Mouse (Mus musculus) skeletal muscle tissue, adult 2 months (tissue): ENCODE data around the gene Ptma.
A peak's percentile ranks its signal among the peaks of the same experiment; 100 is the strongest.
"Not testable (repeated sequence)": the region's sequence is repeated elsewhere in the genome, so short reads cannot be mapped to it uniquely, and the experiment has no call there.

Experiments
- DNase-seq: peaks from one replicate; pipeline ENCODE4 v3.0.0-alpha.2; 2012; ENCODE audit warnings: low read depth, low spot score

The Ptma gene

DNA sequence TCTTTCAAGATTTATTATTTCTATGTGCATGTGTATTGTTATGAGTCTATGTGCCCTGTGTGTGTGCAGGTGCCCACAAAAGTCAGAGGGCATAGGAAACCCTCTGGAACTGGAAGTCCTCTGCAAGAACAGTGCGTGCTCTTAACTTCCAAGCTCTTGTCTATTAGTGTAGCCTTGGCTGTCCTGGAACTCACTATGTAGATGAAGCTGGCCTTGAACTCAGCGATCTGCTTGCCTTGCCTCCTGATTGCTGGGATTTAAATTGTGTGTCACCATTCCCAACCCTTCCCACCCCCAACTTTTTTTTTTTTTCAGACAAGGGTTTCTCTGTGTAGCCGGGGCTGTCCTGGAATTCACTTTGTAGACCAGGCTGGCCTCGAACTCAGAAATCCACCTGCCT lies 30.2 kb upstream of the Ptma start:
- DNase-seq: no peak

DNA sequence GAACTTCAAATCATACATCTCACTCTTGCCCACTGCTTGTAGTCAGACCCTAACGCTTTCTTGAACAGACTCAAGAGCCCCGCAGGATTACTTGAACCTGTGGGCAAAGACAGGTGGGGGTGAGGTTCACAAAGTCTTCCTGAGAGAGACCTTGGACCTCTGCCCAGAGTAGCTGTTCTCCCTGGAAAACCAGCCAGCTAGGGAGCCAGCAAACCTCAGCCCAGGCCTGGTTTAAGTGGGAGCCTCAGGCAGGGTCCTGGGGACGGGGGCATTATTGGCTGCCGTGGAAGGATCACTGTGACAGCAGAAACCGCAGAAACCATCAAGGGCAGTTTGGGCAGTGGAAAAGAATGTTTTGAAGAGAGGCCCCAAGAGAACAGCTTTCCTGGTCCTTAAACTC lies 29.2 kb upstream of the Ptma start:
- DNase-seq: no peak

DNA sequence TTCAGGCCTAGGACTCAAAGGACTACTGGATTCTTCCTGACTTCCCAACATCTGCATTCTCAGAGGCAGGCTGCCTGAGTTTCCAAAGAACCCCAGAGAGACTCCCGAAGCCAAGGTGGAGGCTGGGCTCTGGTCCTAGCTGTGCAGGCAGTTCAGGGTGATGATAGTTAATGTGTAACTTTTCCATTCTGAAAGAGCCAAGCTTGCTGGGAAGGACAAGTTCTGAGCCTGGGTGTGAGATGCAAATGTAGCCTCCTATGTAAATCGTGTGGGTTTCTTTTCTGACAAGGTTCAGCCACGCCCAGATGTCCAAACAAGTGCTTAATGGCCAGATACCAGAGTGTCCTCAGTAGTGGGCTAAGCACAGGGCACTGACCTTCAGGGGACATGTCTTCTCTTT lies 28.5 kb upstream of the Ptma start:
- no peak for DNase-seq

DNA sequence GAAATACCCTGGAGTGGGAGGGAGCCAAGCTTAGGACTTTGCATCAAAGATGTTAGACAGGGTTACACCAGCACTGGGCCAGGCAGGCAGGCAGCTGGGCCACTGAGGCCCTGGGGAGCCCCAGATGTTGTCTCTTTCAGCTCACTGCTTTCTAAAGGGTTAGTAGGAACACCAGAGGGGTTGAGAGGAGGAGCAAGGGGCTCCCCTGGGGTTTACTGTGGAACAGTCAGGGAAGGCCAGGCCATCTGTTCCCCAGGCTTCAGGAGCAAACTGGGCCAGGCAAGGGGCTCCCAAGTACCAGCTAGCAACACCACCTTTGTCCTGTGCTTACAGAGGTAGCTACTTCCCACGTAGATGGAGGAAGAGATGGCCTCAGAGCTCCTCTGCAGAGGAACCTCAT lies 27.9 kb upstream of the Ptma start:
- no peak for DNase-seq

DNA sequence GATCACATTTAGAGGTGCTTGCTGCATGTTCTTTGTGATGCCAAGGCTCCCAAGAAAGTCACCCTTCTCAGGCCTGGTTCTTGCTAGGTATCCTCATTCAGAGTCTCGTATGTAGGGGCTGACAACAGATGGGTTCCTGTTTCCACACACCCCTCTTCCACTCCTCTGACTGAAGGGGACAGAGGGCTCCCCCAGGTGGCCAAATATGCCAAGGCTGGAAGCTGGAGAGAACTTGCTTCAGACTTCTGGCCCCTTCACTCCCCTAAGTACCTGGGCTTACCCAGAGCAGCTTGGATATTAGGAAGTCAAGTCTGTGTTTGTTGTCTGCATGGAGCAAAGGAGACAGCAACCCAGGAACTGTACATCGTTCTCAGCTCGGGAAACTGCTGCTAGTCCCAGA lies 26.6 kb upstream of the Ptma start:
- DNase-seq: no peak

DNA sequence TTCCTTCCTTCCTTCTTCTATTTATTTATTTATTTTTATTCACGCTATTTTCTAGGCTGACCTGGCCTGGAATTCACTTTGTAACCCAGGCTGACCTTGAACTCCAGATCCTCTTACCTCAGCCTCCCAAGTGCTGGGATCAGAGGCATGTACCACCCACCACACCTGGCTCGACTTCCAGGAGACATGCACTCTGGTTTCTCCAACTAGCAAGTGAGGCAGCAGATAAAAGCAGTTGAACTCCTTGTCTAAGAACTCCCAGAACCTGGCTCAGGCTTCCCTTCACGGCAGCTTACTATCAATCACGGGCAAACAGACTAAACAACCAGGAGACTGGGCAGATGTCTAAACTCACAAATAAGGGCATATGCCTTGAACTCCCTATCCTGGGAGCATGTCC lies 25.8 kb upstream of the Ptma start:
- DNase-seq: no peak

DNA sequence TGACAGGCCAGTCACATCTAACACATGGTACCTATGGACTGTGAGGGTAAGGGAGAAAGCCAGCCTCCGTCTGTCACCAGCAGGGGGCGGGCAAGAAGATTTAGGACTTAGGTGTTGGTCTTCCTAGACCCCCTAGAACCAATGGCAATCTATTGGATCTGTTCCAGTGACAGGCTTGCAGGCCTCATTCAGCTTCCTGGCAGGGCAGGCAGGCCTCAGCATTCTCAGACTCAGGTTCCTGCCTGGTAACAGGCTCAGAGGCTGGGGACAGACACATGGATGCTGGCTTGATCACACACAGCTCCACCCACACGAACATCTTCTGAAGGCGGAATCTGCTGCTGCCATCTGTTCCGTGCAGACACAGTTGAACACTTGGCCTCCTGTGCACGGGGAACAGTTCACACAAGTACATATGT lies 25.4 kb upstream of the Ptma start:
- DNase-seq: no peak

DNA sequence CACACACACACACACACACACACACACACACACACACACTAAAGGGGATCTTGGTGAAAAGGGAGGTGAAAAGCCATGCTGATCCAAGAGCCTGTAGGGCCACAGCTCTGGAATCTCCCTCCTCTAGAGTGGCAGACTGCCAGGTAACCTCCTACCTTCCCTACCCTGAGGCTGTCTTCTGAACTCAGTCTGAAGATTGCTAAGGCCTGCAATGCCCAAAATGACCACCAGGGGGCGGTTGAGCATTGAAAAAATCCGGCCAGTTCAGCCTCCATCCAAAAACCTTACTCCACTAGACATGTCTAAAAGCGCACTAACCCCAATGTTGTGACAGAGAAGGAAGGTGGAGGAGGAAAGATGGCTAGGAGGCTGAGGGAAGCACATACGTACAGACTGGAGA lies 25.0 kb upstream of the Ptma start:
- DNase-seq: peak; percentile 86

DNA sequence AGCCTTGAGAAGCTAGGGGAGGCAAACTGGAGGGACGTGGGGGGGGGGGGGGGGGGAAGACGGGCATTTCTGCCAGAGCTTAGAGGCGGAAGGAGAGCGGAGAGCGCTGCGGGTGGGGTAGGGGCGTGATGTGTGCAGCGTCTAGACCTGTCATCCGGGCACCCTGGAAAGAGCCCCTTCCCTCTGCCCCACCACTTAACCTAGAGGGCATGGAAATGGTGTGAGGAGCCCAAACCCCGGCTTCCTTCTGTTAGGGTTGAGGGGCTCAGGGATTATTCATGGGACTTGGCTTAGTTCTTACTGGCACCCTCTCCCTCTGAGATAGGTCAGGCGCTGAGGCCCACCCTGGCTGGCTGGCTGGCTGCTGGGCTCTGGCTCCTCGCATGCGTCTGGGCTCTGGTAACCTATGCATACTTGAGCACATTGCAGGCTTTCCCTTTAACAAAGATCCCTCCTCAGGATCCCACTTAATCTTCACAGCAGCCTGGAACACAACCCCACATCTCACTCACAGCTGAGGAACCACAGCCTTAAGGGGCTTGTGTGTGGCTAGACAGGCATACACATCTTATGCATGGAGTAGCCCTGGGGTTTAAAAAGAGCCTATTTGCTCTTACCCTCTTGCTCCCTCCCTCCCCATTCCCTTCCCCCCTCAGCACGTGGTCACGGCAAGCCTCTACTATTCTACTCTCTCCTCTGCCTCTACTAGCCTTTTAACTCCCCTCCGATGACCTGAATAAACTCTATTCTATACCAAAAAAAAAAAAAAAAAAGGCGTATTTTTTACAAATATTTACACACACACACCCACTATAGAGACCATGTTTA lies 24.1 kb upstream of the Ptma start:
- DNase-seq: no peak

DNA sequence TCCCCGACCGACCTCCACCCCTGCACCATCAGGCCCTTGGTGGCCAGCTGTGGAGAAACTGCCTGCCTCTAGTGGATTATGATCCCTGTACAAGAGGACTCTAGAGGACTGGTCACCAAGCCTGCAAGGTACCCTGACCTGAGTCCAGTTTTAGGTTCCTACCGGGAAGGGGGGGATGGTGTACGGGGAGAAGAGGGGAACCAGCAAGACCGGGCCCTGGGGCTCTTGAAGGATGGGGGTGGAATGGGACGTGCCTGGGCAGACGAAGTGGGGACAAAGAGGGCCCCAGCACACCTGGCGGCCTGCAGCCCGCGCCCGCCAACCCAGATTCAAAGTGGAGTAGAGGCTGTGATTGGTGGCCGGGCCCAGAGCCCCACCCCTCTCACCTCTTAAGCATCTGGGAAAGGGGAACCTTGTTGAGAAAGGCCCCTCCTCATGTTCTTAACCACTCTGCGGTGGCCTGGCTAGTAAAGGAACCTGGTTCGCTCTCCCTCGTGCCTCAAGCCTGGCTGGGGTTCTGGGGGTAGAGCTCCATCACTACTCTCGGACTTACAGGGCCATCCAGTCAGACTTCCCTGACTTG lies 23.3 kb upstream of the Ptma start:
- no peak for DNase-seq

DNA sequence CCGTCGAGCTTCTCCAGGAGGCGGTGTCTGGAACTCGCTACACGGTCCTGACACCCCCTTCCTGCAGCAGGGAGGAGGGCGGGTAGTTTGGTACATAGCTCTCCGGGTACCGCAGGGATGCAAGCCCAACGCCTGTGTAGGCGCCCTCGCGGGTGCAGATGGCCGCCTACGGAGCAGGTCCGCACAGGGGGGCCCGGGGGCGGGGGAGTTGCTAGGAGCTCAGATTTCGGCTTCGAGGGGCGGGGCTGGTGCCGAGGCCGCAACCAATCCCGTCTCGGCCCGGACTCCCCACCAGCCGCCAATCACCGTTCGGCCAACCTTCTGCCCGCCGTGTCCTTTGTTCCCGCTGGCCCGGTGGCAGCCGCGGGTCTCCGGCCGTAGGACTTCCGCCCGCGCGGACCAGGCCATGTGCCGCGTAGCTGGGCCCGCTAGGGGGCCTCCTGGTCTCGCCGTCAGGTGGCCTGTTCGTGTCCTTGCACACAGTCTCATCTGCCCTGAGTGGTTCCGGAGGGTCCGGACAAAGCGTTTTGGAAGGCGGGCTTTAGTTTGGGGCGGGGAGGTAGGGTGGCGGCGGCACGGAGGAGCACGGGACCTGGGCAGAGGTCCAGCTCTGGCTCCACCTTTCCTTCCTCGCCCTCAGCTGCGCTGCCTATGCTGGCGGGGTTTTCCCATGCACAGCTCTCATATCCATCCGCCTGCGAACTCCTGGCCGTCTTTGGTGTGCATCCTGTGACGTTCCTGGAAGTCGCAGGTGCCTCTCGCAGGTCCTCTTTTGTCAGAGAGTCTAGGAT lies 22.4 kb upstream of the Ptma start:
- peak; percentile 90 for DNase-seq

DNA sequence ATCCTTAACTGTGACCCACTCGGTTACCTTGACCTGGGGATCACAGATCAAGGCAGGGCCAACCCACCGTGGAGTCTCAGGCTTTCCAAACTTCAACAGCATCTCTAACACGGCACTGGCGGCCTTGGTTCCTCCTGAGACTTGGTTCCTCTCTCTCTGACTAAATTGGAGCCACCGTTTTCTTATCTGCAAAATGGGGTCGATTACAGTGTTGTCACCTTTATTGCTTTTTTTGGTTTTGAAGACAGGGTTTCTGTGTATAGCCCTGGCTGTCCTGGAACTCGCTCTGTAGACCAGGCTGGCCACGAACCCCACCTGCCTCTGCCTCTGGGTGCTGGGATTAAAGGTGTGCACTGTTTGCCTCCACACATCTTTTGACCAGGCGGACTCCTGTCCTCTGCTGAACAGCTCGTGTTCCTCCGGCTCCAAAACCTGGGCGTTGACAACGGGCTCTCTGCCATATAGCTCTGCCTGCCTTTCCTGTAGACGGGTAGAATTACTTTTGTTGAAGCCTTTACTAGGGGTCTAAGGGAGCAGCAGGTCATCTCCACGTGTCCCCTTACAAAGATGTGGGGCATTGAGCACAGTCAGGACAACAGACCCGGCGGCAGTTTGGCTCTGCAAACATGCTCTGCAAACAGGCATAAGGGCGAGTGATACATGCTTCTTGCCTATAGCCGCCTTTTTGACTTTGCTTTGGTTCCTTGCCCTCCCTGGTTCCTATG lies 21.7 kb upstream of the Ptma start:
- DNase-seq: no peak

DNA sequence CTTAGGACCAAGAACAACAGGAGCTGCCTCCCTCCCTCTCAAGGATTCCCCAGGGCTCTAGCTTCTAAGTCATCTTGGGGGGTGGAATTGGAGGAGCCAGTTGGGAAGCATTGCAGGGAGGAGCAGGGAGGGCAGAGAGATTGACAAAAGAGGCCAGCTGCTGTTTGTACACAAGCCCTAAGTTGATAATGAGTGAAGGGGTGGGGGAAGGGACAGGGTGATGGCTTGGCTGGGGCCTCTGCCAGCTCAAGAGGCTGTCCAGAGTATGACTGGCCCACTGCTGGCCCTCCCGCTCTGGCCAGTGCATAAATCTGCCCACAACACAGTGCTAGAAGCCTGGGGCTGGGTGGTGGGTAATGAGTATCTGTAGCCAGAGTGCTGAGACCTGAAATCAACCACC lies 21.1 kb upstream of the Ptma start:
- peak; percentile 62 for DNase-seq

DNA sequence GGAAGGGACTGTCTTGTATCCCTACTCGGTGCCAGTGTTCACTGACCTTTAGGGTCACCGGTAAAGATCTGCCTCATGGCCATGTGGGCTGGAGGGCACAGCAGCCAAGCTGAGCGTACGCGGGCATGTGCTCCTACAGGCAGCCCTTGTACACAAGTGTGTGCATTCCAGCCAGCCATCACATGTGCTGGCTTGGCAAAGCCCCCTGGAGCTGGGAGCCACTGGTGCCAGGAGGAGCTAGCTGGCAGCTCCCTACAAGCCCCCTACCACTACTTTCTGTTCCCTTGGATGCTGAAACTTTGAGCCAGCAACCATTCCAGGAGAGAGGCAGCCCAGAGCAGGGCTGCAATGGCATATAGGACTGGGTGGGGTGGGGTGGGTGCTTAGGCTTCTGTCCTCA lies 20.1 kb upstream of the Ptma start:
- DNase-seq: no peak

DNA sequence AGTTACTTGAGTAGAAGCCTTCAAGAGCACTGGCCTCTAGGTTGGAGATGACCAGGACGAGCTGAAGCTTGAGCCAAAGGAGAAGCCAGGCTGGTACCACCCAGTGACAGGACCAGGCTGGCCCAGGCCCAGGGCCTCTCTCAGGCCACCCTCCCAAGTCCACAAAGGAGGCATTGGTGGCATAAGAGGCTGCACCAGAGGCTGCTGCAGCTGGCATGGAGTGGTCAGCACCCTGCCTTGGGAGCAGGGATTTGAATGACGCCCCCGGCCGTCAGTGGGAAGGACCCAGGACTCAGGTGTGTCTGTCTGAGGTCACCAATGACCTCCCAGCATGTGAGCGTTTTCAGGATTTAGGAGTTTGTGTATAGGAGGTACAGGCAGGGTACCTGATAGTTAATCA lies 18.7 kb upstream of the Ptma start:
- no peak for DNase-seq

DNA sequence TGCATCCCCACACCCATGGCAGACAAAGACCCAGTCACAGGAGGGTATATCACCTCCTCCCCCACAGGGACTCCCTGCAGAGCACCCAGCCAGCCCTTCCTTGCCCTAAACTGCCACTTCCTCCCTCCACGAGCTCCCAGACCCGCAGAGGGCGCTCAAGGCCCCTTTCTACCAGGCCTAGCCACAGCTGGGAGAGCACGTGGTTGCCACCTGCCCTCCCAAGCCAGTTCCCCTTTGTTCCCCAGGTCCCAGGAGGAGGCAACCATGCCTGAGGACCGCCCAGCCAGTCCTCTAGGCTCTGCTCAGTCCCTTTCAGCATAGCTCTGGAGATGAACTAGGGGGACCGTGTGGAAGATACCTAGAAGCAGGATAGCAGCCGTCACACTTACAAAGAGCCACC lies 17.1 kb upstream of the Ptma start:
- no peak for DNase-seq

DNA sequence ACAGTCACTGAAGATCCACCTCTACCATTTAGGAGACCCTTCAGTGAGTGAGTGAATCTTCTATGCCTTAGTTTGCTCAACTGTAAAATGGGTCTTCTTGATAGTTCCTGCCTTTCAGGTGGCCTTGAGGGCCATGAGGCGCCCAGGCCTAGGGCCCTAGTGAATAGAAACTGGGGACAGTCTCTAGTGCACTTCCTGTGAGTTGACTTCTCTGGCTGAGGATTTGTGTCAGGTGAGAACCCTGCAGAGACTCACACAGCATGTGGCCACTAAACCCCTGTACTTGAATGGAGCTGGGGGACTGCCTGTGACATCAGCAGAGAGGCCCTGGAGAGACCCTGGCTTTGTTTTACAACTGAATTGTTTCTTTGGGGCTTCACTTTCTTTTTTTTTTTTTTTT lies 16.3 kb upstream of the Ptma start:
- DNase-seq: no peak

DNA sequence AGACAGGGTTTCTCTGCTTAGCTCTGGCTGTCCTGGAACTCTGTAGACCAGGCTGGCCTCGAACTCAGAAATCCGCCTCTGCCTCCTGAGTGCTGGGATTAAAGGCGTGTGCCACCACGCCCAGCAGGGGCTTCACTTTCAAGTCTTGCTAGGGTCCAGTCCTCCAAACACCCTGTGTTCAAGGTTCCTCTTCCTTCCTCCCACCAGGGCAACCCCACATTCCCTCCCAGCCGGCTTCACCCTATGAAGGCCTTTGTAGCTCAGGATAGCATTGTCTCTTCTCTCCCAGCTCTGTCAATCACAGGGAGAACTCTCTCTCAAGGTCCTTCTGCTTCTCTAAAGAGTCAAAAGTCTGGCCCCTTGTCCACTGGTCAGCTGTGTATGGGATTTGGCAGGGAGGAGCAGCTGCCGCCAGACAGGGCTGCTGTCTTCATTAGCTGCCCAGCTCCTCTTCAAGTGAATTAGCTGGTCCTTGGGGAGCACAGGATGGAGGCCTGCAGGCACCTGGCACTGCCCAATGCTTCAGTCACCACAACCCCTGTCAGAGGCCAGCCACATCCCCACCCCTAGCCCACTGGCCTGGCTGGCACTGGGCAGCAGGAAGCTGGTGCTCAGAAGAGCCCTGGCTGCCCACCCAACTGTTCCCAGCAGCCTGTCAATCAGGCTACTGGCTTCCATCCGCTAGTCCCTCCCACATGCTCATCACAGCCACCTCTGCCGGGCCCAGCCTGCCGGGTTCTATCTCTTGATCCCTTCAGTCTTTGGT lies 15.7 kb upstream of the Ptma start:
- no peak for DNase-seq

DNA sequence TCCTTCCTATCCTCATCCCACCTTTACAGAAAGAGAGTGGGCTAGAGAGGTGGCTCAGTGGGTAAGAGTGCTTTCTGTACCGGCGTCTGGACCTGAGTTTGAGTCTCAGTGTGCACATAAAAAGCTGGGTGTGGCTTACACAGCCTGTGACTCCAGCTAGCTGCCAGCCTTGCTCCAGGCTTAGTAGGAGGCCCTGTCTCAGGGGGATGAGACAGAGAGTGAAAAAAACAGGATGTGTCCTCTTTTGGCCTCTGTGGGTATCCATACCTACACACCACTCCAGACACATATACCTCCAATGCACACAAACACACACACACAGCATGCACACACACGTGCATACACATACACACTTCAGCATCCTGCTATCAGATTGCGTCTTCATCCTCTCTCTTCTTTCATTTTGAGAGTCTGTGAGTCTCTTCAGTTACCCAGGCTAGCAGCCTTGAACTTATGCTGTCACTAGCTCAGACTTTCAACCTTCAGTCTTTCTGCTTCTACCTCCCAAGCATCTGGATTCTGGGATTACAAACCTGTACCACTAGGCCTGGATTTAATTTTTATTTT lies 14.3 kb upstream of the Ptma start:
- DNase-seq: no peak

DNA sequence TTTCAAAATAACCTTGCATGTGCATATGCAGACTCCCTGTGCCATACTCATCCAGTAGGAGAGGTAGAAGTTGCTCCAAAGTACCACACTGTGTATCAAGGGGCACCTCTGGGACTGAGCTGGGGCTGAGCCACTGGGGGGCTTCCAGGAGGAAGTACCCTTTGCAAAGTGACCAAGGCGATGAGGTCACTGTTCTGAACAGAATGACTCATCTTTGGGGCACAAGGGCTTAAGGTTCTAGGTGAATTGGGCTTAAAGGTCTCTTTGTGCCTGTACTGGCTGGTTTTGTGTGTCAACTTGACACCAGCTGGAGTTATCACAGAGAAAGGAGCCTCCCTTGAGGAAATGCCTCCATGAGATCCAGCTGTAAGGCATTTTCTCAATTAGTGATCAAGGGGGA lies 13.5 kb upstream of the Ptma start:
- DNase-seq: not testable (repeated sequence)
